Mouse (Mus musculus): Measurements from ENCODE around the gene Negr1. TPM values are rescaled to one million over a fixed set of nuclear protein-coding genes. Genes with fewer than 3 reads are reported as not detected.

The Negr1 gene
- polyA plus RNA-seq, 1 experiment: 0.02 TPM

GRCm38 (mm10) chr3:156968764-156969163 is 407.2 kb downstream of the Negr1 start:
- TF ChIP-seq FOSL1 (IDR thresholded peaks at IDR 0.05; ENCODE audit: insufficient read depth, low read length, poor library complexity, severe bottlenecking): no peak
- TF ChIP-seq MYOG (IDR thresholded peaks at IDR 0.05; ENCODE audit: control insufficient read depth, extremely low read depth, insufficient read length): no peak
- TF ChIP-seq CTCF (IDR thresholded peaks at IDR 0.05; ENCODE audit: control insufficient read depth, insufficient read depth, insufficient read length): no peak
- TF ChIP-seq CEBPB (IDR thresholded peaks at IDR 0.05; ENCODE audit: low read depth): no peak
- TF ChIP-seq MAX (IDR thresholded peaks at IDR 0.05): no peak
- no peak for TF ChIP-seq MYOD1 (IDR thresholded peaks at IDR 0.05; ENCODE audit: control insufficient read depth, insufficient read length, low read depth)
- no peak for TF ChIP-seq USF1 (IDR thresholded peaks at IDR 0.05; ENCODE audit: low read depth)
- H3ac ChIP-seq (ENCODE audit: control insufficient read depth, insufficient read length, low read depth): no peak overlapping the region
- H3K79me2 ChIP-seq (ENCODE audit: control insufficient read depth, insufficient read depth): no peaks in the 10 kb centered on the region
- H3K79me3 ChIP-seq (ENCODE audit: low read depth): no peaks in the 10 kb centered on the region
- no peak overlapping the region for H3K4me3 ChIP-seq (ENCODE audit: insufficient read depth, poor library complexity, severe bottlenecking)
- no peaks in the 10 kb centered on the region for H3K27me3 ChIP-seq (ENCODE audit: control insufficient read depth, insufficient read depth, insufficient read length)
- no peaks in the 10 kb centered on the region for H3K36me3 ChIP-seq (ENCODE audit: control insufficient read depth, insufficient read depth)

GRCm38 (mm10) chr3:156971104-156971503 is 409.5 kb downstream of the Negr1 start:
- Histone ChIP-seq H3K27me3 (ENCODE audit: control insufficient read depth, insufficient read depth, insufficient read length) (no peaks in the 10 kb centered on the region), H3K79me2 (ENCODE audit: control insufficient read depth, insufficient read depth) (no peaks in the 10 kb centered on the region)
- no peak for TF ChIP-seq CTCF (IDR thresholded peaks at IDR 0.05; ENCODE audit: control insufficient read depth, insufficient read depth, insufficient read length)
- no peak for TF ChIP-seq MAX (IDR thresholded peaks at IDR 0.05)
- TF ChIP-seq MYOG (IDR thresholded peaks at IDR 0.05; ENCODE audit: control insufficient read depth, extremely low read depth, insufficient read length): no peak
- TF ChIP-seq CEBPB (IDR thresholded peaks at IDR 0.05; ENCODE audit: low read depth): no peak
- no peak for TF ChIP-seq USF1 (IDR thresholded peaks at IDR 0.05; ENCODE audit: low read depth)
- no peak for TF ChIP-seq MYOD1 (IDR thresholded peaks at IDR 0.05; ENCODE audit: control insufficient read depth, insufficient read length, low read depth)
- no peak for TF ChIP-seq FOSL1 (IDR thresholded peaks at IDR 0.05; ENCODE audit: insufficient read depth, low read length, poor library complexity, severe bottlenecking)

GRCm38 (mm10) chr3:156976816-156977215 is 415.2 kb downstream of the Negr1 start:
- H3K27me3 ChIP-seq (ENCODE audit: control insufficient read depth, insufficient read depth, insufficient read length): no peaks in the 10 kb centered on the region
- H3K79me2 ChIP-seq (ENCODE audit: control insufficient read depth, insufficient read depth): no peaks in the 10 kb centered on the region
- TF ChIP-seq FOSL1 (IDR thresholded peaks at IDR 0.05; ENCODE audit: insufficient read depth, low read length, poor library complexity, severe bottlenecking) (no peak), CTCF (IDR thresholded peaks at IDR 0.05; ENCODE audit: control insufficient read depth, insufficient read depth, insufficient read length) (no peak), MYOG (IDR thresholded peaks at IDR 0.05; ENCODE audit: control insufficient read depth, extremely low read depth, insufficient read length) (no peak)
- H3K4me3 ChIP-seq (ENCODE audit: insufficient read depth, poor library complexity, severe bottlenecking): no peak overlapping the region
- no peaks in the 10 kb centered on the region for H3K79me3 ChIP-seq (ENCODE audit: low read depth)
- H3K36me3 ChIP-seq (ENCODE audit: control insufficient read depth, insufficient read depth): no peaks in the 10 kb centered on the region
- no peak overlapping the region for H3ac ChIP-seq (ENCODE audit: control insufficient read depth, insufficient read length, low read depth)

More at GRCm38 (mm10) chr3:156971104-156971503, 409.5 kb downstream of the Negr1 start:
- Histone ChIP-seq H3K4me3 (ENCODE audit: insufficient read depth, poor library complexity, severe bottlenecking) (no peak overlapping the region), H3K36me3 (ENCODE audit: control insufficient read depth, insufficient read depth) (no peaks in the 10 kb centered on the region), H3ac (ENCODE audit: control insufficient read depth, insufficient read length, low read depth) (no peak overlapping the region), H3K79me3 (ENCODE audit: low read depth) (no peaks in the 10 kb centered on the region)

- Histone ChIP-seq H3K79me2 (ENCODE audit: control insufficient read depth, insufficient read depth) (no peaks in the 10 kb centered on the region), H3K4me3 (ENCODE audit: insufficient read depth, poor library complexity, severe bottlenecking) (no peak overlapping the region), H3K36me3 (ENCODE audit: control insufficient read depth, insufficient read depth) (no peaks in the 10 kb centered on the region), H3K79me3 (ENCODE audit: low read depth) (no peaks in the 10 kb centered on the region), H3K27me3 (ENCODE audit: control insufficient read depth, insufficient read depth, insufficient read length) (no peaks in the 10 kb centered on the region), H3ac (ENCODE audit: control insufficient read depth, insufficient read length, low read depth) (no peak overlapping the region)
- TF ChIP-seq MYOG (IDR thresholded peaks at IDR 0.05; ENCODE audit: control insufficient read depth, extremely low read depth, insufficient read length) (no peak), FOSL1 (IDR thresholded peaks at IDR 0.05; ENCODE audit: insufficient read depth, low read length, poor library complexity, severe bottlenecking) (no peak), USF1 (IDR thresholded peaks at IDR 0.05; ENCODE audit: low read depth) (no peak), CEBPB (IDR thresholded peaks at IDR 0.05; ENCODE audit: low read depth) (no peak)
Observed at GRCm38 (mm10) chr3:156980042-156980716, 418.6 kb downstream of the Negr1 start.

- Histone ChIP-seq H3ac (ENCODE audit: control insufficient read depth, insufficient read length, low read depth) (no peak overlapping the region), H3K79me3 (ENCODE audit: low read depth) (no peaks in the 10 kb centered on the region), H3K36me3 (ENCODE audit: control insufficient read depth, insufficient read depth) (no peaks in the 10 kb centered on the region), H3K4me3 (ENCODE audit: insufficient read depth, poor library complexity, severe bottlenecking) (no peak overlapping the region), H3K27me3 (ENCODE audit: control insufficient read depth, insufficient read depth, insufficient read length) (no peaks in the 10 kb centered on the region), H3K79me2 (ENCODE audit: control insufficient read depth, insufficient read depth) (no peaks in the 10 kb centered on the region)
- no peak for TF ChIP-seq USF1 (IDR thresholded peaks at IDR 0.05; ENCODE audit: low read depth)
Observed at GRCm38 (mm10) chr3:156982102-156982501, 420.5 kb downstream of the Negr1 start.

GRCm38 (mm10) chr3:156987113-156987512 is 425.5 kb downstream of the Negr1 start:
- H3ac ChIP-seq (ENCODE audit: control insufficient read depth, insufficient read length, low read depth): no peak overlapping the region
- H3K79me2 ChIP-seq (ENCODE audit: control insufficient read depth, insufficient read depth): no peaks in the 10 kb centered on the region
- no peak overlapping the region for H3K4me3 ChIP-seq (ENCODE audit: insufficient read depth, poor library complexity, severe bottlenecking)
- no peaks in the 10 kb centered on the region for H3K27me3 ChIP-seq (ENCODE audit: control insufficient read depth, insufficient read depth, insufficient read length)
- TF ChIP-seq MYOD1 (IDR thresholded peaks at IDR 0.05; ENCODE audit: control insufficient read depth, insufficient read length, low read depth): no peak
- no peak for TF ChIP-seq MAX (IDR thresholded peaks at IDR 0.05)
- TF ChIP-seq CEBPB (IDR thresholded peaks at IDR 0.05; ENCODE audit: low read depth): no peak
- TF ChIP-seq FOSL1 (IDR thresholded peaks at IDR 0.05; ENCODE audit: insufficient read depth, low read length, poor library complexity, severe bottlenecking): no peak
- no peak for TF ChIP-seq MYOG (IDR thresholded peaks at IDR 0.05; ENCODE audit: control insufficient read depth, extremely low read depth, insufficient read length)
- H3K36me3 ChIP-seq (ENCODE audit: control insufficient read depth, insufficient read depth): no peaks in the 10 kb centered on the region
- no peaks in the 10 kb centered on the region for H3K79me3 ChIP-seq (ENCODE audit: low read depth)
